Mouse (Mus musculus) frontal cortex, postnatal 14 days (tissue): ENCODE data around the gene Lef1.

ENCODE experiments used
- DNase-seq, 2 experiments: peaks; one replicate each; pipeline ENCODE4 v3.0.0; 2022; ENCODE audit warnings: low spot score in 2 of 2

The Lef1 gene

GRCm38 (mm10) chr3:131107301-131108093 lies 2.8 kb upstream of the Lef1 start:
- DNase-seq: peak in 1 of 2 experiments; percentile 11

- DNase-seq: no peak
Measured at GRCm38 (mm10) chr3:131108094-131108653, 2.1 kb upstream of the Lef1 start.

DNA sequence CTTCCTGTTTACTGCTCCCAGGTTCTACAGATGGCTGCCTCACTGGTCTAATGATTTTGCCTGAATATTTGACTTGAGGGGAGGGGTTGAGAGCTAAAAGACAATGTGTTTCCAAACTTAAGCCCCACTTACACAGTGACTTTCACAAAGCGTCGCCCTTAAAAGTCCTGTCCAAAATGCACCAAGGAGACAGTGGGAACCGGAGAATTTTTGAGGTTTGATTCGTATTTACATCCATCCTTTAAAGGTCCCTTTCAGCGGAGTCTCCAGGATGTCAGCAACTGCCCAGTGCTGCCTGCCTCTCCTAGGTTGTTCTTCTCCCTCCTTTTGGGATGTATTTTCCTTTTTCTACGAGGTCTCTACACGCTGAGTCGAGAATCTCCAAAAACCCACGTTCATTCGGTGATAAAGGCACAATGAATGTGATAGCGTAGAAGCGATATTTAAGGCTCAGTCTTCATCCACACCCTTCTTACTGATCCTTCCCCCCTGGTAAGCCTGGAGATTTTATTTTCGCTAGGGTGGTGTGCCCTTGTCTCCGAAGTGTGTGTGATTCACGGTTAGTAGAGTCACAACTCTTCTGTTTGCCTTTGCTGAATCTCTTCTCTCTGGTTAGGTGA lies 1.1 kb upstream of the Lef1 start:
- no peak for DNase-seq

DNA sequence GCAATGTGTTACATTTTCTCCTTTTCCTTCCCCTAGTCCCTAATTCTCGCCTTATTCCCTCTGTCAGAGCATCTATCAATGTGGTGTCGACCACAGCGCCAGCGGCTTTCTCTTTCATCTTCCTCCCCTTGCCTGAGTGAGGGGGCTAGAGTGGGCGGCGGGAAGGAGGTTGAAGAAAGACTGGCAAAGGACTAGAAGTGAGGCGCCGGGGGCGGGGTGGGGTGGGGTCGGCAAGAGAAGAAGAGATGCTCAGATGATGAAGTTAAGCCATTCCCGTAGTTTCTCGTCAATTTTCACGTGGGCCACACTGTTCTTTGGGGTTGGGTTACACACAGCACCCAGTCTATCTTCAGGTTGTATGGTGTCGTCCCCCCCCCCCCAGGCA lies 593 bp upstream of the Lef1 start:
- no peak for DNase-seq

- DNase-seq: peak in 1 of 2 experiments; percentile 7
Measured at GRCm38 (mm10) chr3:131111151-131111850, 1.0 kb downstream of the Lef1 start.

- DNase-seq: peak in 1 of 2 experiments; percentile 8
Measured at GRCm38 (mm10) chr3:131111851-131112572, 1.7 kb downstream of the Lef1 start.

GRCm38 (mm10) chr3:131112573-131112955 lies 2.3 kb downstream of the Lef1 start:
- DNase-seq: no peak

DNA sequence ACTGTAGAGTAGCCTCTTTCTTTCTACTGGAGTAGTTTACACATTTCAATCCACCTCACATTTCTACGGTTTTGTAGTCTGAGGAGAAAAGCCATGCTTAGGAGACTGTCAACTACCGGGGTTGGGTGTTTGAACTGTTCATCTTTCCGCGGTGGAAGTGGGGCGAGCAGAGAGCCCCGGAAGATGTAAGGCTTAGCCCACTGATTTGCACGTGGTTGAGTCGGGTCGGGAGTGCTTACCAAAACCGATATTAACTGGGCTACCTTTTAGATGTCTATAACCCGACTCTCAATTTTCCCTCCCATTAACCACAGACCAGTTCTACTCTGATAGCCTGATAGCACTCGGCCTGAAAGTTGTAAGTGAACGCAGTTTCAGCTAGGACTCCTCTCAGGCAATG lies 2.8 kb downstream of the Lef1 start:
- no peak for DNase-seq

GRCm38 (mm10) chr3:131116116-131116515 lies 5.8 kb downstream of the Lef1 start:
- no peak for DNase-seq

GRCm38 (mm10) chr3:131117352-131117751 lies 7.1 kb downstream of the Lef1 start:
- no peak for DNase-seq

- no peak for DNase-seq
Measured at GRCm38 (mm10) chr3:131117883-131118282, 7.6 kb downstream of the Lef1 start.

DNA sequence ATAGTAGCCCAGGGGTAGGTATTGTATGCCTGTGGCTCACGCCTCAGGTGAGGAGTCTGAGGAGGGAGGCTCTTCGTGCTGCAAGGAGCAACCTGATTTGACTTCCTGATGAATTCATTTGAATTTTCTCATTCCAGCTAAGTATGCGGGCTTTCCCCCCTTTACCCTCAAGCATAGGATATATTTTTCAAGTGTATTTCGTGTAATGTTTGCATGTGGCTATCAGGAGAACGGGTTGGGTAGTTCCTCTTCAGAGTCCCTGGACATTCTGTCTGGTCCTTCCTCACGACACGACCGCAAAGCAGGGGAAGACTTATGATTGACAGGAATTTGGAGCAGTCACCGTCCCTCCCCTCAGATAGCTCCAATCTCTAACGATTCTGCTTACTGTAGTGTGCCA lies 9.2 kb downstream of the Lef1 start:
- DNase-seq: no peak

DNA sequence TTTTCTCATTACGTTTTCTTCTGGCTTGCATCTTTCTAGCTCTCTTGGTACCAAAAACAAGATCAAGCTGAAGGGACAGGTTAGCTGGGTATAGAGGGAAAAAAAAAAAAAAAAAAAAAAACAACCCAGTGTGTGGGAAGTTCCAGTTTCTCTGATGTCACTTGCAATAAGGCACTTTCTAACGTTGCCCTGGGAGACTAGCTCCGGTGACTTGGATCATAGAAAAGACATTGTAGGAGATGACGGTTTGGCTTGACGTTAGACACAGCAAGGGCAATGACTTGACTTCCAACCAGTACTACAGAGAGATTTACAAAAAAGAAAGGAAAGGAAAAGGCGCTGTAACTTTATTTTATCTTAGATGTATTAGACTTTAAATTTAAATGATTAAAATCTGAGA lies 13.2 kb downstream of the Lef1 start:
- no peak for DNase-seq

DNA sequence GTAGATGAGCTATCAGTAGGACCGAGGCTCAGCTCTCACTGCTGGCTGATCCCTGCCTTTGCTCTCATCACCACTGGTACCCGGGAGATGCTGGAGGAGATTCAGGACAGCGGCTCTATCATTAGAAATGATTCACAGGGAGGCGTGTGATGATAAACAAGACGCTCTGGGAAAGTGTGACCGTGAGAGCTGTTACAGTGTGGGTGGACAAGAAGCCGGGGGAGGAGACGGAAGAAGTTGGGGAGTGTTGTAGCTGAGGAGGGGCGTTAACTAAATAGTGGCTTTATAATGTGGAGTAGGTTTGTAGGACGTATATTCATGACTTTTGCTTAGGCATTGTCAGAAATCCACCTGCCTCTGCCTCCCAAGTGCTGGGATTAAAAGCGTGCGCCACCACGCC lies 15.6 kb downstream of the Lef1 start:
- DNase-seq: no peak

DNA sequence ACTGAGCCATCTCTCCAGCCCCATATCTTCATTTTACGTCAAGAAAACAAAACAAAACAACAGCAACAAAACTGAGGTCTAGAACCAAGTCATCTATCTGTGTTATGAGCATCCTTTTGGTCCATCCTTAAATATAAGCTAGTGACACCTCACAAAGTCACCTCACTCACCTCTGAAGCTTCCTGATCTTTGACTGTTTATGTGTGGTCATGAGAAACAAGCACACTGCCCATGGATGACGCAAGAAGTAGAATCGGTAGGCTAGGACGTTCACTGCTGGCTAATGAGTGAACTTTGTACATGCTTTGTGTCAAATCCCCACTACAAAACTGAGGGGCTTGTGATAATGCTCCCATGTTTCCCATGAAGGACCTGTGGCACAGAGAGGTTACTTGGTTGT lies 16.2 kb downstream of the Lef1 start:
- DNase-seq: no peak

DNA sequence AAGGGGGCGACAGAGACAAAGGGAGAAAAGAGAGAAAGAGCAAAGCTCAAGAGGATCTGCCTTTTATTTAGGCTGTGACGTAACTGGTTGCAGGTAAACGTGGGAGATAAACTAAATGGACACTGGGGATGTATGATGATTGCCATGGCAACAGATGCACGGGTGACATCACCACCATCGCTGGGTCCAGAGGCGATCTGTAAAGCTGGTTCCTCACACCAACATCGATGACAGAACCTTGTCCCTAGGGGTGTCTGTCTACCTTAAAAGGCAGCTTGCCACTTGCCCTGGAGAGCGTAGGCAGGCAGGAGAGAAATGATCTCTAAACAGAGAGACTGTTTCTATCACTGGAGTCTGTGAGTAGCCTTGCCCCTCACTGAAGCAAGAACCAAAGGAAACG lies 23.7 kb downstream of the Lef1 start:
- no peak for DNase-seq

GRCm38 (mm10) chr3:131135434-131135833 lies 25.2 kb downstream of the Lef1 start:
- DNase-seq: no peak

- DNase-seq: no peak
Measured at GRCm38 (mm10) chr3:131136455-131136854, 26.2 kb downstream of the Lef1 start.

GRCm38 (mm10) chr3:131137119-131137781 lies 27.0 kb downstream of the Lef1 start:
- no peak for DNase-seq

DNA sequence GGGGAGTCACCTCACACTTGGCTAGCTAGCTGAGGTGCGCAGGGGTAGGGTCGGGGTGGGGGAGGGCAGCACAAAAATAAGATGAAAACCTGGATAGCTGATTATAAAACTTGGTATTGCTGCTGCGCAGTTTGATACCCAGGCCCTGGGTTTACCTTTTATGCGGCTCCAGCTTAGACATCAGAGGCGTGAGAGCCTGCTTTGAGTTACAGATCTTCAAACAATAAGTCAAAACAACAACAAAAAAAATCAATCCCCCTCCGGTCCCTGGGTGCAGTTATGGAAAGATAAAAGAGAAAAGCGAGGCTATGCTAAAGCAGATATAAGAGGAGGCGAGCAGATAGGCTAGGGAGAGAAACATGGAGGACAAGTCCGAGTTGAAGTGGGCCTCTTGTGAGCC lies 28.0 kb downstream of the Lef1 start:
- DNase-seq: no peak

- DNase-seq: no peak
Measured at GRCm38 (mm10) chr3:131138797-131139196, 28.5 kb downstream of the Lef1 start.
